9 mouse cellular contexts compared by ENCODE assay signal in genomic region chr1:136259543-136259892, GRCm38 (mm10). TPM values are rescaled to one million over a fixed set of nuclear protein-coding genes. Genes with fewer than 3 reads are reported as not detected.
DNase-seq lines count a peak whose midpoint lies in the region; ATAC-seq and TF ChIP-seq lines count a peak whose summit lies in the region.
"Had no signal": no experiment of that assay in that cellular context is flagged by ENCODE, and none has a peak within 500 bp of the region (broad histone marks: within the 10 kb centered on the region; RNA-seq: fewer than 3 reads in every experiment).

No protein-coding gene starts in this region.

- 0 out of 2 replicates have a peak, but pooled peaks have one; percentile 18 for ATAC-seq in heart, embryonic 15.5 days (replicated peaks; ENCODE audit: insufficient number of reproducible peaks, insufficient read depth, low FRiP score, low read depth)
- ATAC-seq in hindbrain, embryonic 11.5 days (ENCODE audit: low FRiP score): no peak

- H3K4me3 ChIP-seq in heart, embryonic 15.5 days: peak overlapping the region; percentile 61
- H3K4me3 ChIP-seq in ES-E14 (ENCODE audit: insufficient read depth in 1 of 2, low read depth in 1 of 2, low read length in 2 of 2, poor library complexity in 1 of 2, severe bottlenecking in 1 of 2): peak overlapping the region; percentile 68 to 74
- H3K4me3 ChIP-seq in hindbrain, embryonic 11.5 days (ENCODE audit: low read depth, low read length): peak overlapping the region; percentile 52
- peak overlapping the region; percentile 64 for H3K4me3 ChIP-seq in midbrain, embryonic 10.5 days

- intact Hi-C loops in heart, postnatal 25 days (cut with DNase I): no loop called here

- 3% methylated on average over 16 of the region's 16 CpGs for WGBS in heart, embryonic 15.5 days
- 3% methylated on average over 16 of the region's 16 CpGs for WGBS in hindbrain, embryonic 11.5 days
- WGBS in midbrain, embryonic 10.5 days: 2% methylated on average over 16 of the region's 16 CpGs

- H3K4me1 ChIP-seq in heart, embryonic 15.5 days (replicated peaks): peaks cover 23% of the 10 kb centered on the region
- H3K4me1 ChIP-seq in ES-E14 (ENCODE audit: control insufficient read depth in 2 of 2, insufficient read depth in 2 of 2, low read length in 2 of 2, poor library complexity in 1 of 2): peaks cover 0 to 6% of the 10 kb centered on the region in 2 experiments; a peak in 2 of 4 replicates
- H3K4me1 ChIP-seq in hindbrain, embryonic 11.5 days (replicated peaks; ENCODE audit: control insufficient read depth, insufficient read depth, low read length): peaks cover 11% of the 10 kb centered on the region
- peaks cover 40% of the 10 kb centered on the region for H3K4me1 ChIP-seq in midbrain, embryonic 10.5 days

- no peak overlapping the region; the same call in 1 of the 2 replicates for H3K27ac ChIP-seq in heart, embryonic 15.5 days
- H3K27ac ChIP-seq in ES-E14 (ENCODE audit: insufficient read depth, low read depth, low read length, poor library complexity, severe bottlenecking): no peak overlapping the region
- H3K27ac ChIP-seq in hindbrain, embryonic 11.5 days (ENCODE audit: low read depth, low read length): no peak overlapping the region
- H3K27ac ChIP-seq in midbrain, embryonic 10.5 days (replicated peaks): no peak overlapping the region

- no peak for DNase-seq in heart, postnatal 25 days (ENCODE audit: low spot score)
- DNase-seq in ES-E14 (ENCODE audit: low read depth, low spot score): no peak
- peak; percentile 37 for DNase-seq in hindbrain, embryonic 11.5 days (ENCODE audit: low spot score)
- no peak for DNase-seq in midbrain, embryonic 10.5 days (ENCODE audit: low spot score)
- no peak for DNase-seq in frontal cortex, postnatal 10 days (ENCODE audit: low spot score in 2 of 2)
- no peak for DNase-seq in c-Kit-positive CD71-positive TER-119-positive erythroid progenitor cells, embryonic 14.5 days (ENCODE audit: low spot score)
- DNase-seq in adrenal gland, adult 2 months: no peak

- no peaks in the 10 kb centered on the region for H3K9me3 ChIP-seq in heart, embryonic 15.5 days (replicated peaks)
- no peaks in the 10 kb centered on the region for H3K9me3 ChIP-seq in ES-E14 (ENCODE audit: control insufficient read depth, insufficient read depth, low read depth, low read length)
- H3K9me3 ChIP-seq in hindbrain, embryonic 11.5 days (ENCODE audit: control insufficient read depth, low read length): no peaks in the 10 kb centered on the region
- H3K9me3 ChIP-seq in midbrain, embryonic 10.5 days (replicated peaks): no peaks in the 10 kb centered on the region

- in situ Hi-C loops in ES-E14 (cut with MboI; ENCODE audit: low sequenced_read_pairs in 2 of 2, unreplicated experiment in 2 of 2): no loop called here

- H3K4me2 ChIP-seq in heart, embryonic 15.5 days: peak overlapping the region; percentile 97
- H3K4me2 ChIP-seq in hindbrain, embryonic 11.5 days (replicated peaks; ENCODE audit: low read depth, low read length): peak overlapping the region; percentile 93

- no peaks in the 10 kb centered on the region for H3K36me3 ChIP-seq in heart, embryonic 15.5 days
- H3K36me3 ChIP-seq in ES-E14 (ENCODE audit: control insufficient read depth, insufficient read depth, low read length, poor library complexity, severe bottlenecking): no peaks in the 10 kb centered on the region
- H3K36me3 ChIP-seq in hindbrain, embryonic 11.5 days (ENCODE audit: control insufficient read depth, insufficient read depth, low read length): no peaks in the 10 kb centered on the region
- H3K36me3 ChIP-seq in midbrain, embryonic 10.5 days: no peaks in the 10 kb centered on the region

- peak overlapping the region; percentile 58 for H3K9ac ChIP-seq in heart, embryonic 15.5 days
- H3K9ac ChIP-seq in ES-E14 (ENCODE audit: insufficient read depth, low read depth, low read length, poor library complexity, severe bottlenecking): peak overlapping the region; percentile 59; the same call in 1 of the 2 replicates
- no peak overlapping the region for H3K9ac ChIP-seq in hindbrain, embryonic 11.5 days (ENCODE audit: low read depth, low read length)

- peaks cover 72% of the 10 kb centered on the region for H3K27me3 ChIP-seq in heart, embryonic 15.5 days
- peaks cover 41% of the 10 kb centered on the region for H3K27me3 ChIP-seq in hindbrain, embryonic 11.5 days (ENCODE audit: control insufficient read depth, insufficient read depth, low read length)
- peaks cover 98% of the 10 kb centered on the region for H3K27me3 ChIP-seq in midbrain, embryonic 10.5 days (ENCODE audit: low read depth, poor library complexity, severe bottlenecking)
- H3K27me3 ChIP-seq: CH12.LX had no signal

TF ChIP-seq in ES-E14, 5 proteins besides CTCF, POLR2A, EP300 and RAD21:
- TF ChIP-seq MAFK (IDR thresholded peaks at IDR 0.05; ENCODE audit: insufficient read depth, low read depth, low read length) (no peak), ZC3H11A (IDR thresholded peaks at IDR 0.05; ENCODE audit: borderline replicate concordance, low read depth, low read length) (no peak), ZNF384 (IDR thresholded peaks at IDR 0.05; ENCODE audit: low read depth, low read length) (no peak), CHD2 (IDR thresholded peaks at IDR 0.05; ENCODE audit: low read depth, low read length) (no peak), HCFC1 (IDR thresholded peaks at IDR 0.05; ENCODE audit: borderline replicate concordance, insufficient read depth, low read length) (no peak)

RNA-seq across cellular contexts. Expression of gene Gpr25, which starts 1.2 kb away (rescaled TPM):
- polyA plus RNA-seq in heart, embryonic 15.5 days (2015; fragmentation: Nextera tagmentation; extraction: Ambion mirVana): 0.15 and 0.34 TPM in 2 replicates
- not detected for total RNA-seq in heart, postnatal 25 days (2021)
- total RNA-seq in ES-E14 (2012; rRNA removed): not detected in 2 replicates
- not detected in 2 replicates for polyA plus RNA-seq in hindbrain, embryonic 11.5 days (2014; fragmentation: Nextera tagmentation; extraction: Ambion mirVana)
- polyA plus RNA-seq in midbrain, embryonic 10.5 days (2016; fragmentation: Nextera tagmentation; extraction: Ambion mirVana): not detected in 2 replicates
- not detected for total RNA-seq in adrenal gland, adult 2 months (2021)
- 0.36 TPM in 1 of 2 replicates, not detected in the other for polyA plus RNA-seq in adrenal gland, adult 2 months (2012; rRNA removed)
- total RNA-seq: CH12.LX had no signal

RNA-seq across cellular contexts. Expression of gene Inava, which starts 25.5 kb away (rescaled TPM):
- polyA plus RNA-seq in heart, embryonic 15.5 days (2015; fragmentation: Nextera tagmentation; extraction: Ambion mirVana): 0.45 and 3.8 TPM in 2 replicates
- total RNA-seq in heart, postnatal 25 days (2021): not detected
- 8.5 and 9.6 TPM in 2 replicates for total RNA-seq in ES-E14 (2012; rRNA removed)
- 13.9 and 14.3 TPM in 2 replicates for polyA plus RNA-seq in hindbrain, embryonic 11.5 days (2014; fragmentation: Nextera tagmentation; extraction: Ambion mirVana)
- polyA plus RNA-seq in midbrain, embryonic 10.5 days (2016; fragmentation: Nextera tagmentation; extraction: Ambion mirVana): 17.6 and 18.8 TPM in 2 replicates
- under 1 TPM in 1 of 2 experiments, not detected in 1; 0.24 TPM for total RNA-seq in adrenal gland, adult 2 months (2021)
- 0.19 and 0.33 TPM in 2 replicates for polyA plus RNA-seq in adrenal gland, adult 2 months (2012; rRNA removed)

RNA-seq across cellular contexts. Expression of gene Mroh3, which starts 46.9 kb away (rescaled TPM):
- polyA plus RNA-seq in heart, embryonic 15.5 days (2015; fragmentation: Nextera tagmentation; extraction: Ambion mirVana): not detected in 2 replicates
- total RNA-seq in heart, postnatal 25 days (2021): not detected
- 0.22 and 0.26 TPM in 2 replicates for total RNA-seq in ES-E14 (2012; rRNA removed)
- polyA plus RNA-seq in hindbrain, embryonic 11.5 days (2014; fragmentation: Nextera tagmentation; extraction: Ambion mirVana): 0.25 and 0.32 TPM in 2 replicates
- polyA plus RNA-seq in midbrain, embryonic 10.5 days (2016; fragmentation: Nextera tagmentation; extraction: Ambion mirVana): 0.22 TPM in 1 of 2 replicates, not detected in the other
- not detected for total RNA-seq in adrenal gland, adult 2 months (2021)
- polyA plus RNA-seq in adrenal gland, adult 2 months (2012; rRNA removed): not detected in 2 replicates
- total RNA-seq: CH12.LX had no signal
